Comparison of ENCODE assay signal across 8 mouse cellular contexts in genomic region chr7:45366652-45367019, GRCm38 (mm10). TPM values are rescaled to one million over a fixed set of nuclear protein-coding genes. Genes with fewer than 3 reads are reported as not detected.
A peak's percentile ranks its signal among the peaks of the same experiment; 100 is the strongest.
DNase-seq lines count a peak whose midpoint lies in the region; ATAC-seq and TF ChIP-seq lines count a peak whose summit lies in the region.

Gene Ppfia3 (minus strand): TSS chr7:45367019.

- intact Hi-C loops in heart, postnatal 10 days (cut with DNase I): no loop called here
- intact Hi-C loops in gastrocnemius, postnatal 36 days (cut with DNase I): no loop called here

- peak within 1 kb of the TSS; percentile 89 for H3K4me2 ChIP-seq in forebrain, embryonic 14.5 days (ENCODE audit: low read length)
- H3K4me2 ChIP-seq in limb, embryonic 11.5 days (ENCODE audit: low read depth, severe bottlenecking): peak within 1 kb of the TSS; percentile 99
- peak within 1 kb of the TSS; percentile 97 for H3K4me2 ChIP-seq in stomach, embryonic 16.5 days (ENCODE audit: low read depth, low read length)

- no peaks in the 10 kb centered on the region for H3K79me2 ChIP-seq in C2C12 (ENCODE audit: control insufficient read depth, insufficient read depth)

- H3K27me3 ChIP-seq in heart, embryonic 10.5 days (ENCODE audit: insufficient read depth, poor library complexity, severe bottlenecking): peaks cover 76% of the 10 kb centered on the region
- no peaks in the 10 kb centered on the region for H3K27me3 ChIP-seq in C2C12 (ENCODE audit: control insufficient read depth, insufficient read depth, insufficient read length)
- H3K27me3 ChIP-seq in forebrain, embryonic 14.5 days (replicated peaks; ENCODE audit: control insufficient read depth, insufficient read depth, low read length): peaks cover 6% of the 10 kb centered on the region; the same call in 1 of the 2 replicates
- H3K27me3 ChIP-seq in limb, embryonic 11.5 days (ENCODE audit: control insufficient read depth, insufficient read depth, low read length): peaks cover 51% of the 10 kb centered on the region
- H3K27me3 ChIP-seq in stomach, embryonic 16.5 days (ENCODE audit: control insufficient read depth, insufficient read depth, low read length): peaks cover 27% of the 10 kb centered on the region

- no peaks in the 10 kb centered on the region for H3K79me3 ChIP-seq in C2C12 (ENCODE audit: low read depth)

- peak within 1 kb of the TSS; percentile 70 for H3K4me3 ChIP-seq in heart, embryonic 10.5 days
- peak within 1 kb of the TSS; percentile 36 for H3K4me3 ChIP-seq in C2C12 (ENCODE audit: insufficient read depth, poor library complexity, severe bottlenecking)
- peak within 1 kb of the TSS; percentile 83 for H3K4me3 ChIP-seq in forebrain, embryonic 14.5 days (ENCODE audit: low read depth, low read length)
- H3K4me3 ChIP-seq in limb, embryonic 11.5 days (ENCODE audit: low read depth, low read length): peak within 1 kb of the TSS; percentile 68
- peak within 1 kb of the TSS; percentile 63 for H3K4me3 ChIP-seq in stomach, embryonic 16.5 days (replicated peaks; ENCODE audit: low read length)

- no peak for TF ChIP-seq CTCF in C2C12 (IDR thresholded peaks at IDR 0.05; ENCODE audit: control insufficient read depth, insufficient read depth, insufficient read length)

- peak; percentile 60 for ATAC-seq in forebrain, embryonic 14.5 days
- ATAC-seq in limb, embryonic 11.5 days (ENCODE audit: insufficient number of reproducible peaks, low FRiP score, low TSS enrichment, low read depth): peak; percentile 40
- ATAC-seq in stomach, embryonic 16.5 days (ENCODE audit: insufficient read depth, low FRiP score): peak; percentile 6; the same call in 1 of the 2 replicates

- H3K27ac ChIP-seq in heart, embryonic 10.5 days: peak within 1 kb of the TSS; percentile 78
- H3K27ac ChIP-seq in forebrain, embryonic 14.5 days (ENCODE audit: low read depth, low read length): peak within 1 kb of the TSS; percentile 72
- no peak within 1 kb of the TSS for H3K27ac ChIP-seq in limb, embryonic 11.5 days (replicated peaks; ENCODE audit: low read depth, low read length)
- H3K27ac ChIP-seq in stomach, embryonic 16.5 days (ENCODE audit: low read length): peak within 1 kb of the TSS; percentile 64

- no peak for DNase-seq in heart, embryonic 10.5 days (ENCODE audit: low spot score)
- no peak for DNase-seq in heart, postnatal 10 days
- DNase-seq in forebrain, embryonic 14.5 days (ENCODE audit: low spot score): no peak
- peak; percentile 57 for DNase-seq in limb, embryonic 11.5 days (ENCODE audit: low spot score)
- DNase-seq in urinary bladder, adult 2 months (ENCODE audit: low spot score): no peak
- no peak for DNase-seq in gastrocnemius, postnatal 36 days

- WGBS in heart, embryonic 10.5 days: under 1% methylated on average over 21 of the region's 26 CpGs
- WGBS in forebrain, embryonic 14.5 days: 2% methylated on average over 25 of the region's 26 CpGs
- WGBS in limb, embryonic 11.5 days: 0% methylated on average over 23 of the region's 26 CpGs
- WGBS in stomach, embryonic 16.5 days: under 1% methylated on average over 20 of the region's 26 CpGs

- H3ac ChIP-seq in C2C12 (ENCODE audit: control insufficient read depth, insufficient read length, low read depth): peak within 1 kb of the TSS; percentile 55

- peaks cover 3% of the 10 kb centered on the region; the same call in 1 of the 2 replicates for H3K36me3 ChIP-seq in heart, embryonic 10.5 days
- H3K36me3 ChIP-seq in C2C12 (ENCODE audit: control insufficient read depth, insufficient read depth): no peaks in the 10 kb centered on the region
- H3K36me3 ChIP-seq in forebrain, embryonic 14.5 days (ENCODE audit: control insufficient read depth, insufficient read depth, low read length): 0 out of 2 replicates have a peak, but pooled peaks cover 1% of the 10 kb centered on the region
- no peaks in the 10 kb centered on the region for H3K36me3 ChIP-seq in limb, embryonic 11.5 days (ENCODE audit: control insufficient read depth, insufficient read depth, low read length)
- H3K36me3 ChIP-seq in stomach, embryonic 16.5 days (ENCODE audit: control insufficient read depth, insufficient read depth, low read length): no peaks in the 10 kb centered on the region

- no peaks in the 10 kb centered on the region for H3K9me3 ChIP-seq in heart, embryonic 10.5 days
- no peaks in the 10 kb centered on the region for H3K9me3 ChIP-seq in forebrain, embryonic 14.5 days (replicated peaks; ENCODE audit: control insufficient read depth, low read length)
- H3K9me3 ChIP-seq in limb, embryonic 11.5 days (ENCODE audit: control insufficient read depth, low read length): no peaks in the 10 kb centered on the region
- no peaks in the 10 kb centered on the region for H3K9me3 ChIP-seq in stomach, embryonic 16.5 days (replicated peaks; ENCODE audit: control insufficient read depth, low read length)

- H3K4me1 ChIP-seq in heart, embryonic 10.5 days: peaks cover 53% of the 10 kb centered on the region
- peaks cover 34% of the 10 kb centered on the region for H3K4me1 ChIP-seq in forebrain, embryonic 14.5 days (ENCODE audit: control insufficient read depth, insufficient read depth, low read length)
- peaks cover 15% of the 10 kb centered on the region; the same call in 1 of the 2 replicates for H3K4me1 ChIP-seq in limb, embryonic 11.5 days (ENCODE audit: control insufficient read depth, insufficient read depth, low read length)
- H3K4me1 ChIP-seq in stomach, embryonic 16.5 days (ENCODE audit: control insufficient read depth, insufficient read depth, low read length): peaks cover 25% of the 10 kb centered on the region

- peak within 1 kb of the TSS; percentile 83 for H3K9ac ChIP-seq in forebrain, embryonic 14.5 days (ENCODE audit: low read length)
- peak within 1 kb of the TSS; percentile 59 for H3K9ac ChIP-seq in limb, embryonic 11.5 days (ENCODE audit: low read length)
- H3K9ac ChIP-seq in stomach, embryonic 16.5 days (ENCODE audit: low read length): peak within 1 kb of the TSS; percentile 76

TF ChIP-seq in C2C12, 6 proteins besides CTCF, POLR2A, EP300 and RAD21:
- TF ChIP-seq CEBPB (IDR thresholded peaks at IDR 0.05; ENCODE audit: low read depth) (no peak), USF1 (IDR thresholded peaks at IDR 0.05; ENCODE audit: low read depth) (no peak), FOSL1 (IDR thresholded peaks at IDR 0.05; ENCODE audit: insufficient read depth, low read length, poor library complexity, severe bottlenecking) (no peak), MYOG (IDR thresholded peaks at IDR 0.05; ENCODE audit: control insufficient read depth, extremely low read depth, insufficient read length) (no peak), MAX (IDR thresholded peaks at IDR 0.05) (no peak), MYOD1 (IDR thresholded peaks at IDR 0.05; ENCODE audit: control insufficient read depth, insufficient read length, low read depth) (no peak)

RNA-seq across cellular contexts. Expression of gene Ppfia3, which starts in this region (rescaled TPM):
- 2.4 and 2.9 TPM in 2 replicates for polyA plus RNA-seq in heart, embryonic 10.5 days (2016; fragmentation: Nextera tagmentation; extraction: Ambion mirVana)
- under 1 TPM; 0.22 to 0.31 TPM for total RNA-seq in heart, postnatal 10 days (2021)
- polyA plus RNA-seq in C2C12 (2012; fragmentation: generic; extraction: Trizol): 4.8 TPM
- polyA plus RNA-seq in forebrain, embryonic 14.5 days (2014; fragmentation: Nextera tagmentation; extraction: Ambion mirVana): 10.7 and 17.3 TPM in 2 replicates
- polyA plus RNA-seq in limb, embryonic 11.5 days (2014; fragmentation: Nextera tagmentation; extraction: Ambion mirVana): 5.4 and 6.1 TPM in 2 replicates
- 5.5 and 6.3 TPM in 2 replicates for polyA plus RNA-seq in stomach, embryonic 16.5 days (2015; fragmentation: Nextera tagmentation; extraction: Ambion mirVana)
- polyA plus RNA-seq in urinary bladder, adult 2 months (2012; rRNA removed): 1.4 and 1.9 TPM in 2 replicates
- total RNA-seq in gastrocnemius, postnatal 36 days (2021): under 1 TPM; 0.07 to 0.08 TPM

Comparison
In these comparisons a context has a peak if more than half of its experiments do, and no peak if none do; other contexts are left out.
1. ATAC-seq: peak in every context shown above with its lines; median percentile 60 in forebrain, embryonic 14.5 days; 40 in limb, embryonic 11.5 days; 6 in stomach, embryonic 16.5 days.